8 mouse cellular contexts compared by ENCODE assay signal in genomic region chr6:90435195-90435618, GRCm38 (mm10). TPM values are rescaled to one million over a fixed set of nuclear protein-coding genes. Genes with fewer than 3 reads are reported as not detected.
DNase-seq lines count a peak whose midpoint lies in the region; ATAC-seq and TF ChIP-seq lines count a peak whose summit lies in the region.

No protein-coding gene starts in this region.

- no peak overlapping the region for H3K27ac ChIP-seq in embryonic facial prominence, embryonic 11.5 days (replicated peaks; ENCODE audit: low read depth, low read length)
- no peak overlapping the region for H3K27ac ChIP-seq in kidney, postnatal 0 days
- peak overlapping the region; percentile 93 for H3K27ac ChIP-seq in liver, adult 2 months (replicated peaks; ENCODE audit: insufficient read depth, low read depth, low read length)
- no peak overlapping the region; the same call in 1 of the 2 replicates for H3K27ac ChIP-seq in stomach, embryonic 15.5 days

- H3K4me1 ChIP-seq in embryonic facial prominence, embryonic 11.5 days (ENCODE audit: control insufficient read depth, insufficient read depth, low read length): no peaks in the 10 kb centered on the region
- H3K4me1 ChIP-seq in kidney, postnatal 0 days (replicated peaks; ENCODE audit: insufficient read depth, low read length): no peaks in the 10 kb centered on the region
- H3K4me1 ChIP-seq in liver, adult 2 months (ENCODE audit: control insufficient read depth, insufficient read depth, low read length): peaks cover 21% of the 10 kb centered on the region
- H3K4me1 ChIP-seq in stomach, embryonic 15.5 days: no peaks in the 10 kb centered on the region

- no peak overlapping the region for H3K4me3 ChIP-seq in embryonic facial prominence, embryonic 11.5 days (ENCODE audit: low read depth, low read length)
- H3K4me3 ChIP-seq in kidney, postnatal 0 days (replicated peaks; ENCODE audit: low read depth, low read length): no peak overlapping the region
- no peak overlapping the region for H3K4me3 ChIP-seq in liver, adult 2 months (ENCODE audit: insufficient read depth, low read depth, low read length)
- H3K4me3 ChIP-seq in stomach, embryonic 15.5 days (replicated peaks): no peak overlapping the region

- no peak overlapping the region for H3K9ac ChIP-seq in embryonic facial prominence, embryonic 11.5 days (replicated peaks; ENCODE audit: low read length)
- H3K9ac ChIP-seq in kidney, postnatal 0 days (ENCODE audit: low read depth, low read length): no peak overlapping the region
- H3K9ac ChIP-seq in liver, adult 2 months (ENCODE audit: low read depth, low read length): no peak overlapping the region
- no peak overlapping the region for H3K9ac ChIP-seq in stomach, embryonic 15.5 days

- no peaks in the 10 kb centered on the region for H3K9me3 ChIP-seq in embryonic facial prominence, embryonic 11.5 days (replicated peaks; ENCODE audit: control insufficient read depth, low read length)
- no peaks in the 10 kb centered on the region for H3K9me3 ChIP-seq in kidney, postnatal 0 days (replicated peaks; ENCODE audit: low read length)
- no peaks in the 10 kb centered on the region for H3K9me3 ChIP-seq in stomach, embryonic 15.5 days

- peak; percentile 49; the same call in 1 of the 2 replicates for ATAC-seq in embryonic facial prominence, embryonic 11.5 days (replicated peaks; ENCODE audit: insufficient number of reproducible peaks, low FRiP score, low TSS enrichment, low read depth)
- peak; percentile 85 for ATAC-seq in kidney, postnatal 0 days (replicated peaks; ENCODE audit: low FRiP score, low read depth)
- peak; percentile 84 for ATAC-seq in stomach, embryonic 15.5 days (ENCODE audit: insufficient read depth, low FRiP score, low read depth)

- H3K4me2 ChIP-seq in embryonic facial prominence, embryonic 11.5 days (ENCODE audit: low read depth, low read length): no peak overlapping the region
- H3K4me2 ChIP-seq in kidney, postnatal 0 days (ENCODE audit: low read length): no peak overlapping the region
- H3K4me2 ChIP-seq in stomach, embryonic 15.5 days: no peak overlapping the region

- TF ChIP-seq POLR2A in liver, adult 2 months (IDR thresholded peaks at IDR 0.05; ENCODE audit: extremely low read depth, insufficient read depth, low read length): no peak

- WGBS in embryonic facial prominence, embryonic 11.5 days: 14% methylated on average over 11 of the region's 11 CpGs
- 14% methylated on average over 11 of the region's 11 CpGs for WGBS in kidney, postnatal 0 days
- 9% methylated on average over 11 of the region's 11 CpGs for WGBS in liver, adult 2 months
- 13% methylated on average over 11 of the region's 11 CpGs for WGBS in stomach, embryonic 15.5 days

- H3K27me3 ChIP-seq in embryonic facial prominence, embryonic 11.5 days (ENCODE audit: control insufficient read depth, insufficient read depth, low read length): no peaks in the 10 kb centered on the region
- no peaks in the 10 kb centered on the region for H3K27me3 ChIP-seq in kidney, postnatal 0 days (ENCODE audit: insufficient read depth, low read length)
- H3K27me3 ChIP-seq in liver, adult 2 months (ENCODE audit: control insufficient read depth, insufficient read depth, low read length): no peaks in the 10 kb centered on the region
- H3K27me3 ChIP-seq in stomach, embryonic 15.5 days (replicated peaks): no peaks in the 10 kb centered on the region

- H3K79me2 ChIP-seq in liver, adult 2 months (ENCODE audit: control insufficient read depth, insufficient read depth, low read length): no peaks in the 10 kb centered on the region

- peak; percentile 58 for DNase-seq in A20 (ENCODE audit: low read depth, low spot score)
- peak; percentile 91 for DNase-seq in adrenal gland, postnatal 14 days
- DNase-seq in embryonic facial prominence, embryonic 11.5 days (ENCODE audit: low spot score): peak; percentile 88
- DNase-seq in heart, adult 9 months (ENCODE audit: low spot score in 2 of 2): peak; percentile 36 to 67
- DNase-seq in kidney, postnatal 0 days (ENCODE audit: low spot score): peak; percentile 87
- DNase-seq in liver, adult 2 months (ENCODE audit: extremely low read depth, low read depth, low spot score): peak; percentile 98
- DNase-seq in naive thymus-derived CD4-positive, alpha-beta T cell, adult 2 months (ENCODE audit: low read depth): peak; percentile 45

- TF ChIP-seq CTCF in kidney, postnatal 0 days (IDR thresholded peaks at IDR 0.05; ENCODE audit: low read depth): peak; percentile 83
- peak; percentile 87 for TF ChIP-seq CTCF in liver, adult 2 months (IDR thresholded peaks at IDR 0.05; ENCODE audit: low read depth, low read length)

- H3K36me3 ChIP-seq in embryonic facial prominence, embryonic 11.5 days (replicated peaks; ENCODE audit: control insufficient read depth, insufficient read depth, low read depth, low read length): no peaks in the 10 kb centered on the region
- H3K36me3 ChIP-seq in kidney, postnatal 0 days (ENCODE audit: insufficient read depth, low read length): no peaks in the 10 kb centered on the region
- no peaks in the 10 kb centered on the region for H3K36me3 ChIP-seq in liver, adult 2 months (ENCODE audit: control insufficient read depth, insufficient read depth, low read length)
- H3K36me3 ChIP-seq in stomach, embryonic 15.5 days: no peaks in the 10 kb centered on the region

RNA-seq across cellular contexts. Expression of gene Cfap100, which starts 6.6 kb away (rescaled TPM):
- 0.67 and 1.4 TPM in 2 replicates for total RNA-seq in adrenal gland, postnatal 14 days (2021)
- polyA plus RNA-seq in embryonic facial prominence, embryonic 11.5 days (2014; fragmentation: Nextera tagmentation; extraction: Ambion mirVana): 0.59 and 1.3 TPM in 2 replicates
- 0.48 and 0.71 TPM in 2 replicates for polyA plus RNA-seq in kidney, postnatal 0 days (2015; fragmentation: Nextera tagmentation; extraction: Ambion mirVana)
- 0.20 and 0.28 TPM in 2 replicates for total RNA-seq in liver, adult 2 months (2014; rRNA removed)
- polyA plus RNA-seq in liver, adult 2 months (2012; rRNA removed): 0.17 and 0.33 TPM in 2 replicates
- 0.40 and 0.57 TPM in 2 replicates for polyA plus RNA-seq in stomach, embryonic 15.5 days (2015; fragmentation: Nextera tagmentation; extraction: Ambion mirVana)

RNA-seq across cellular contexts. Expression of gene Klf15, which starts 27.2 kb away (rescaled TPM):
- total RNA-seq in adrenal gland, postnatal 14 days (2021): 38.0 and 40.0 TPM in 2 replicates
- 3.8 TPM in 2 replicates for polyA plus RNA-seq in embryonic facial prominence, embryonic 11.5 days (2014; fragmentation: Nextera tagmentation; extraction: Ambion mirVana)
- polyA plus RNA-seq in kidney, postnatal 0 days (2015; fragmentation: Nextera tagmentation; extraction: Ambion mirVana): 17.1 and 20.8 TPM in 2 replicates
- total RNA-seq in liver, adult 2 months (2014; rRNA removed): 148 and 168 TPM in 2 replicates
- 147 and 252 TPM in 2 replicates for polyA plus RNA-seq in liver, adult 2 months (2012; rRNA removed)
- polyA plus RNA-seq in stomach, embryonic 15.5 days (2015; fragmentation: Nextera tagmentation; extraction: Ambion mirVana): 11.5 and 13.5 TPM in 2 replicates

RNA-seq across cellular contexts. Expression of gene Aldh1l1, which starts 51.0 kb away (rescaled TPM):
- 66.2 and 130 TPM in 2 replicates for total RNA-seq in adrenal gland, postnatal 14 days (2021)
- 1.2 and 2.2 TPM in 2 replicates for polyA plus RNA-seq in embryonic facial prominence, embryonic 11.5 days (2014; fragmentation: Nextera tagmentation; extraction: Ambion mirVana)
- 42.8 and 47.1 TPM in 2 replicates for polyA plus RNA-seq in kidney, postnatal 0 days (2015; fragmentation: Nextera tagmentation; extraction: Ambion mirVana)
- total RNA-seq in liver, adult 2 months (2014; rRNA removed): 1,071 and 1,237 TPM in 2 replicates
- polyA plus RNA-seq in liver, adult 2 months (2012; rRNA removed): 834 and 897 TPM in 2 replicates
- polyA plus RNA-seq in stomach, embryonic 15.5 days (2015; fragmentation: Nextera tagmentation; extraction: Ambion mirVana): 10.1 and 10.5 TPM in 2 replicates

Comparison
In these comparisons a context has a peak if more than half of its experiments do, and no peak if none do; other contexts are left out.
1. DNase-seq: peak in every context shown above with its lines; median percentile 98 in liver, adult 2 months; 91 in adrenal gland, postnatal 14 days; 88 in embryonic facial prominence, embryonic 11.5 days; 87 in kidney, postnatal 0 days; 58 in A20; 52 in heart, adult 9 months; 45 in naive thymus-derived CD4-positive, alpha-beta T cell, adult 2 months.
2. RNA of gene Aldh1l1, which starts 51.0 kb away (polyA plus RNA-seq): 834 to 897 TPM in liver, adult 2 months; 42.8 to 47.1 TPM in kidney, postnatal 0 days, 10.1 to 10.5 TPM in stomach, embryonic 15.5 days and 1.2 to 2.2 TPM in embryonic facial prominence, embryonic 11.5 days; every median in the first group is over 10 times any median in the second.
3. Peak in every context shown above with its lines, with median percentiles within 50 percentile points of each other: ATAC-seq.